Mouse (Mus musculus): Measurements from ENCODE around the gene Fgf10. TPM values are rescaled to one million over a fixed set of nuclear protein-coding genes. Genes with fewer than 3 reads are reported as not detected.

Gene Fgf10
- 3.3 and 4.0 TPM in 2 replicates for polyA plus RNA-seq (2014; fragmentation: Nextera tagmentation; extraction: Ambion mirVana)

DNA sequence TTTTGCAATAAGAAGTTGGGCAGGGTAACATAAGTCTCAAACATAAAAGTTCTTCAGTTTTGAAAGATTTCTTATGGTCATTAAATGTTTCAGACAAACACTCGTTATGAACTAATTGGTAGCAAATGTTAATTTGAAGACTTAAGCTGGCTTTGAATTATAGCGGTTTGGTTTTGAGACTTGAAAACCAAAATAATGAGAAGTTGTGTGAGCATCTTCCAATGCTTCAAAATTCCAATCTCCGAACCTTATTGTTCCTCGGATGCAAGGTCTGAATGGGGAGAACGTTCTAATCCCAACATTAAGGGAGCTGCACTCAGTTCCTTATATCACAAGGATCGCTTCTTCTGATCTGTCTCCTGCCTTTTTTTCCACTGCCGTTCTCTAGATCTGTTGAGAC is at the start of gene Fgf10:
Fgf10 (plus strand) TSS at position 301 of the 400 bp plus-strand sequence.
- Histone ChIP-seq H3K4me1 (replicated peaks; ENCODE audit: control insufficient read depth, insufficient read depth, low read length) (no peaks in the 10 kb centered on the region), H3K27ac (ENCODE audit: low read depth) (no peak within 1 kb of the TSS), H3K9ac (ENCODE audit: low read length) (no peak within 1 kb of the TSS), H3K9me3 (ENCODE audit: control insufficient read depth, low read length) (no peaks in the 10 kb centered on the region), H3K27me3 (replicated peaks; ENCODE audit: control insufficient read depth, insufficient read depth, low read length) (no peaks in the 10 kb centered on the region), H3K36me3 (ENCODE audit: control insufficient read depth, insufficient read depth, low read length) (no peaks in the 10 kb centered on the region), H3K4me2 (ENCODE audit: low read length) (no peak within 1 kb of the TSS), H3K4me3 (ENCODE audit: low read depth, low read length) (no peak within 1 kb of the TSS)
- 83% methylated on average over 7 of the region's 7 CpGs for WGBS
- DNase-seq (ENCODE audit: low spot score) (no peak), ATAC-seq (replicated peaks; ENCODE audit: low FRiP score, low TSS enrichment, low read depth) (no peak)

DNA sequence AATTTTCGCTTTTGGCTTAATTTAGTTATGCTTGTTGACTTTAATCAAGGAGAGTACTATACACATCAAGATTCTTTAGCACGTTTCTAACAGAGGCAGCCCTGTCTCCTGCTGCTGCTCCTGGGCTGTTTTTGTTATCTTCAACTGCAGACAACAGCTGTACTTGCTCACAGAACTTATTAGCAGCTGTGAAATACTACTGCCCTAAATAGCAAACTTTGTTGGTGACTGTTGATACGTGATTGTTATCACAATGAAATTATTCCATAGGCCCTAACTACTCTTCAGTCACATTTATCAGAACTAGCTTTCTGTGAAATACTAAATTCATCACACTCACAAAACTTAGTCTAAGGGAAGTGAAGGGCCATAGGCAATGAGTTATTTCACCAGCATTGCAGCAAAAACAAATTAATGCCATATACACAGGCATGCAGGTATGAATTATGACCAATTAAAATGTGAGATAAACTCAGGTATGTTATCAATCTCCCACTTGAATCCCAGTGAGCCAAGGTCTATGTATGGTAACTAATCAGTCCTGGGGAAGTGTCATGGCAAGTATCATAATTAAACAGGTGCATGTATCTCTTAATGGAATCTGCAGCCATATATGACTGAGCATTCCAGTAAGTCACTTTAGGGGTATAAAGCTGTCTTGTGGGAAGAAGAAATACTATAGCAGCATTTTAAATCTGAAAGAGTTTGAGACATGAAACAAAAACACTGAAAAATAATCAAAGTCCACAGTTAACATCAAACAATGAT is 39.7 kb upstream of the Fgf10 start:
- Histone ChIP-seq H3K36me3 (ENCODE audit: control insufficient read depth, insufficient read depth, low read length) (no peaks in the 10 kb centered on the region), H3K4me1 (replicated peaks; ENCODE audit: control insufficient read depth, insufficient read depth, low read length) (no peaks in the 10 kb centered on the region), H3K4me2 (ENCODE audit: low read length) (no peak overlapping the region), H3K9me3 (ENCODE audit: control insufficient read depth, low read length) (no peaks in the 10 kb centered on the region), H3K9ac (ENCODE audit: low read length) (no peak overlapping the region), H3K4me3 (ENCODE audit: low read depth, low read length) (no peak overlapping the region), H3K27ac (ENCODE audit: low read depth) (no peak overlapping the region), H3K27me3 (replicated peaks; ENCODE audit: control insufficient read depth, insufficient read depth, low read length) (no peaks in the 10 kb centered on the region)
- ATAC-seq (replicated peaks; ENCODE audit: low FRiP score, low TSS enrichment, low read depth) (no peak), DNase-seq (ENCODE audit: low spot score) (no peak)
- 37% methylated on average over 3 of the region's 3 CpGs for WGBS

DNA sequence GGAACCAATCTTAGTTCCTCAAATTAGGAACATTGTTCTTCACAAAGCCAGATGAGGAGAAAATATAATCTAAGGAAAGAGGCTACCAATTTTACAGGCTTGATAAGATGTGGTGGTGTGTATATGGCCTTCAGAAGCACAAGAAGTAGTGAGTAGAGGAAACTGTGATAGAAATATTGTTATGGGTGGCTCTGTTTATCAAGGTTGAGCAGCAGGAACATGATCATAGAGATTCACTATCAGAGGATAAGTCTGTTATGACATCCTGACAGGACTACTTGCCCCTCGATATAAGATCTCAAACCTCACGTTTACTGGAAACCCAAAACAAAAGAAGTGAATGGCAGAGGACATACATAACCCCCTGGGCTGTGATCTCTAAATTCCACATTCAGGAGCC is 38.1 kb upstream of the Fgf10 start:
- ATAC-seq (replicated peaks; ENCODE audit: low FRiP score, low TSS enrichment, low read depth) = no peak
- Histone ChIP-seq H3K4me3 (ENCODE audit: low read depth, low read length) (no peak overlapping the region), H3K36me3 (ENCODE audit: control insufficient read depth, insufficient read depth, low read length) (no peaks in the 10 kb centered on the region), H3K9ac (ENCODE audit: low read length) (no peak overlapping the region), H3K4me1 (replicated peaks; ENCODE audit: control insufficient read depth, insufficient read depth, low read length) (no peaks in the 10 kb centered on the region), H3K27ac (ENCODE audit: low read depth) (no peak overlapping the region), H3K4me2 (ENCODE audit: low read length) (no peak overlapping the region), H3K9me3 (ENCODE audit: control insufficient read depth, low read length) (no peaks in the 10 kb centered on the region), H3K27me3 (replicated peaks; ENCODE audit: control insufficient read depth, insufficient read depth, low read length) (no peaks in the 10 kb centered on the region)
- no peak for DNase-seq (ENCODE audit: low spot score)
- 79% methylated on average over 2 of the region's 2 CpGs for WGBS

DNA sequence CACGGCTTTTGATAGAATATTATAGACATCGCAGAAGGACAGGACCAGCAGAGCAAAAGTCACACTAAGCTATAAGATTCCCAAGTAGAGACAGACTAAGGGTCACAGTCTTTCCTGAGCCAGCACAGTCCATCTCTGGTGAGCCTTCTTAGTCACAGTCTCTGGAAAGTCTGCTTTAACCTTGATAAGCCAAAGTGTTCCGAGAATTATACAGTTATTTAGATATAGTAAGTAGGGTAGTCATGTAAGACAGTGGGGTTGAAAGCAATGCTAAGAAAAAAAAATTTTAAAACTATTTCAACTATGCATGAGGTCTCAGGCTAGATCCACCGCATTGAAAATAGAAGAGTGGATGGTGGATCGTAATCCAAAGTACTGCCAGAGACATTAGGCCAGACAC is 33.5 kb upstream of the Fgf10 start:
- 91% methylated on average over 5 of the region's 5 CpGs for WGBS

DNA sequence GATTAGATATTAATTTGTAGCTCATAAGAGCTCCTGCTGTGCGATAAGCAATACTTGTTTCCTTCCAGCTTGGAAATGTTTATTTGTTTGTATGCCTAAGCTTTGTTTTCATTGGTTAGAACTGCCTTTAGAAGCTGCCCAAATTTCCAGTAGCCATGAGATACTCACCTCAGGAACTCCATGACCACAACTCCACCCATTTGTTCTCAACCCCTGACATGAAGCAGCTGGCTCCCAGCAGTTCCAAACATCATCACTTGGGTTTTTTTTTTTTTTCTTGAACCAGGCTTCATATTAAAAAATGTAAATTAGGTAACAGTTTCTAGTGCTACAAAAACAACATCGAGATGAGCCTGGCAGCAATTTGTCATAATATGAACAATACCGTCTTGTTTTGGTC is 27.0 kb upstream of the Fgf10 start:
- H3K9ac ChIP-seq (ENCODE audit: low read length) = no peak overlapping the region
- no peak for DNase-seq (ENCODE audit: low spot score)
- H3K4me2 ChIP-seq (ENCODE audit: low read length) = no peak overlapping the region
- no peak for ATAC-seq (replicated peaks; ENCODE audit: low FRiP score, low TSS enrichment, low read depth)
- no peaks in the 10 kb centered on the region for H3K36me3 ChIP-seq (ENCODE audit: control insufficient read depth, insufficient read depth, low read length)
- 87% methylated on average over 3 of the region's 3 CpGs for WGBS
- no peaks in the 10 kb centered on the region for H3K9me3 ChIP-seq (ENCODE audit: control insufficient read depth, low read length)
- H3K27ac ChIP-seq (ENCODE audit: low read depth) = no peak overlapping the region
- no peak overlapping the region for H3K4me3 ChIP-seq (ENCODE audit: low read depth, low read length)
- no peaks in the 10 kb centered on the region for H3K4me1 ChIP-seq (replicated peaks; ENCODE audit: control insufficient read depth, insufficient read depth, low read length)
- H3K27me3 ChIP-seq (replicated peaks; ENCODE audit: control insufficient read depth, insufficient read depth, low read length) = no peaks in the 10 kb centered on the region

More for the DNA sequence above, 33.5 kb upstream of the Fgf10 start:
- no peaks in the 10 kb centered on the region for H3K36me3 ChIP-seq (ENCODE audit: control insufficient read depth, insufficient read depth, low read length)
- no peak overlapping the region for H3K4me2 ChIP-seq (ENCODE audit: low read length)
- H3K4me3 ChIP-seq (ENCODE audit: low read depth, low read length) = no peak overlapping the region
- no peaks in the 10 kb centered on the region for H3K4me1 ChIP-seq (replicated peaks; ENCODE audit: control insufficient read depth, insufficient read depth, low read length)
- H3K27me3 ChIP-seq (replicated peaks; ENCODE audit: control insufficient read depth, insufficient read depth, low read length) = no peaks in the 10 kb centered on the region
- ATAC-seq (replicated peaks; ENCODE audit: low FRiP score, low TSS enrichment, low read depth) = no peak
- DNase-seq (ENCODE audit: low spot score) = no peak
- no peak overlapping the region for H3K27ac ChIP-seq (ENCODE audit: low read depth)
- no peaks in the 10 kb centered on the region for H3K9me3 ChIP-seq (ENCODE audit: control insufficient read depth, low read length)
- no peak overlapping the region for H3K9ac ChIP-seq (ENCODE audit: low read length)

DNA sequence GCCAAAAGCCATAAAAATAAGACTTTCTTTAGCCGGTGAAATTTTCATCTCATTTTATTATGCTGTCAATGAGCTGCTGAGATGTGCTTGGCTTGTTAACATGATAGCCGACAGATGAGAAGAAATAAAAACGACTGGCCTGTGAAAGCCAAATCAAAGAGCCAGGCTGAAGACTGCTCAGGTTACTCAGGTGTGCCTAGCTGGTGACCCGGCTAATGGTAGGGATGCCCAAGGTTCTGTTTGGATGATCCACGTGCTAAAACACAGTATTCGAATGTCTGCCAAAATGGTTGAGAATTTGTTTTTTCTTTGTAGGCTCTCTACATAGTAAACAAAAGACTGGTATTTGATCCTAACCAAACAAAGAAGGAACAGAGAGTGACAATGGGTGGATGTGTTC is 26.5 kb upstream of the Fgf10 start:
- Histone ChIP-seq H3K4me3 (ENCODE audit: low read depth, low read length) (no peak overlapping the region), H3K27me3 (replicated peaks; ENCODE audit: control insufficient read depth, insufficient read depth, low read length) (no peaks in the 10 kb centered on the region), H3K4me1 (replicated peaks; ENCODE audit: control insufficient read depth, insufficient read depth, low read length) (no peaks in the 10 kb centered on the region), H3K9ac (ENCODE audit: low read length) (no peak overlapping the region), H3K4me2 (ENCODE audit: low read length) (no peak overlapping the region), H3K9me3 (ENCODE audit: control insufficient read depth, low read length) (no peaks in the 10 kb centered on the region), H3K36me3 (ENCODE audit: control insufficient read depth, insufficient read depth, low read length) (no peaks in the 10 kb centered on the region), H3K27ac (ENCODE audit: low read depth) (no peak overlapping the region)
- ATAC-seq (replicated peaks; ENCODE audit: low FRiP score, low TSS enrichment, low read depth) = no peak
- no peak for DNase-seq (ENCODE audit: low spot score)
- WGBS = 81% methylated on average over 6 of the region's 6 CpGs

DNA sequence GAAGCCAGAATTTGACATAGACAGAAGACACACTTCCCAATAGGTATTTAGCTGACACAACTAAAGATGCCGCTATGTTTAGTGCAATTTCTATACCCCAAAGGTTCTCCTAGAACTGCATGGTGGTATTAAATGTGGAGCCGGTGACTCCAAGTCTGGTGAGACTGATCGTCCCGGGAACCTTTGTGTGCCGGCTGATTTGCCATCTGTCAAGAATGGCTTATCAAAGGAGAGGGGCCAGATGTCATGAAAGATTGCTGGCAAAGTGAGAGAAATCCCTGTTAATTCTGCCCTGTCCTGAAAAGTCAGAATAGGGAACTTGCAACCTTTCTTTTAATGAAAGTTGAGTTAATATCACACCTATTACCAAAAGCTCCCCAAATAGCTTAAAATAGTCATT is 12.6 kb upstream of the Fgf10 start:
- ATAC-seq (replicated peaks; ENCODE audit: low FRiP score, low TSS enrichment, low read depth) = no peak
- H3K27ac ChIP-seq (ENCODE audit: low read depth) = no peak overlapping the region

DNA sequence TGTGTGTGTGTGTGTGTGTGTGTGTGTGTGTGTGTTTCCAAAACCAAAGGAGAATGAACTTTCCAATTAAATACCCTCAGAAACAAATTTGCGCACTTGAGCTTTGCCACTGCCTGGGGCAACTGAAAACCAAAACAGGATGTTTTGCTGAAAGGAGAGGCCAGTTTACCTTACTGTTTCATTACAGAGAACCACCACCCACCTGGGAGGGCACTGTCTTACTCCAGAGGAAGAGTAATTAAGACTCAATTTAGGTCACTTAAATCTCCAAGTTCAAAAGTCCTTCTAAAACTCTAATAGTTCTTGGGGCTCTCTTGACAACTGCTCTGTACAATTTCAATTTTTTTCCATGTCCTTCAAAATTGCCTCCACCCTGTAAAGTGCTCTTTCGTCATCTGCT is 11.6 kb upstream of the Fgf10 start:
- Histone ChIP-seq H3K36me3 (ENCODE audit: control insufficient read depth, insufficient read depth, low read length) (no peaks in the 10 kb centered on the region), H3K4me2 (ENCODE audit: low read length) (no peak overlapping the region), H3K27ac (ENCODE audit: low read depth) (no peak overlapping the region), H3K4me3 (ENCODE audit: low read depth, low read length) (no peak overlapping the region), H3K27me3 (replicated peaks; ENCODE audit: control insufficient read depth, insufficient read depth, low read length) (no peaks in the 10 kb centered on the region), H3K9ac (ENCODE audit: low read length) (no peak overlapping the region), H3K4me1 (replicated peaks; ENCODE audit: control insufficient read depth, insufficient read depth, low read length) (no peaks in the 10 kb centered on the region), H3K9me3 (ENCODE audit: control insufficient read depth, low read length) (no peaks in the 10 kb centered on the region)
- DNase-seq (ENCODE audit: low spot score) (no peak), ATAC-seq (replicated peaks; ENCODE audit: low FRiP score, low TSS enrichment, low read depth) (no peak)
- 87% methylated on average over 2 of the region's 2 CpGs for WGBS

More for the DNA sequence above, 12.6 kb upstream of the Fgf10 start:
- 75% methylated on average over 5 of the region's 5 CpGs for WGBS
- H3K36me3 ChIP-seq (ENCODE audit: control insufficient read depth, insufficient read depth, low read length) = no peaks in the 10 kb centered on the region
- H3K9me3 ChIP-seq (ENCODE audit: control insufficient read depth, low read length) = no peaks in the 10 kb centered on the region
- no peaks in the 10 kb centered on the region for H3K27me3 ChIP-seq (replicated peaks; ENCODE audit: control insufficient read depth, insufficient read depth, low read length)
- no peak overlapping the region for H3K4me3 ChIP-seq (ENCODE audit: low read depth, low read length)
- no peak overlapping the region for H3K9ac ChIP-seq (ENCODE audit: low read length)
- no peaks in the 10 kb centered on the region for H3K4me1 ChIP-seq (replicated peaks; ENCODE audit: control insufficient read depth, insufficient read depth, low read length)
- DNase-seq (ENCODE audit: low spot score) = no peak
- H3K4me2 ChIP-seq (ENCODE audit: low read length) = no peak overlapping the region

Data from intestine, embryonic 14.5 days (tissue).